Comparison of ENCODE assay signal across 30 mouse cellular contexts in the genomic region with DNA sequence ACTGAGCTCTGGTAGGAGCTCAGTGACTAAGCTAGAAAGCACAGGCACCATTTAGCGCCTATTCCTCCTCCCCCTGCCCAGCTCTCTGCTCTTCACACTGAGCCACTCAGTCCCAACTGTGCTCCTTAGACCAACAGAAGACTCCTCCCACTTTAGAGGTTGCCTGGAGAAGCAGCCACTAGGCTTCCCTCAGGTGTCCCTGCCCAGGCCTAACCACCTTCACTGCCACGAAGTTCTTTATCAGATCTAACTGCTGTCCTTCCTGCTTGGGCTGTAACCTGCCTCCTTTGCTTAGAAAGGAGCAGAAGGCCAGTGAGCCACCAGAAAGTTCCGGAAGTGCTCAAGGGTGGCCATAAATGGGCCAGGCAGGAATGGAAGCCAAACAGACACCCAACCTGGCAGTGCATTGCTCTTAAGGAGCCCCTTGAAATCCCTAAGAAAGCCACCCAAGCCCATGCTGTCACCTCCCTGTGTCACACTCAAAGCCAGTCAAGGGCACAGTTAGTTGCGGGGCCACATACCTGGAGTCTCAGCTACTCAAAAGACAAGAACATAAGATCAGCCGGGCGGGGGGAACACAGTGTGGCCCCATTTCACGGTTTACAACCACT. TPM values are rescaled to one million over a fixed set of nuclear protein-coding genes. Genes with fewer than 3 reads are reported as not detected.
DNase-seq lines count a peak whose midpoint lies in the region; ATAC-seq and TF ChIP-seq lines count a peak whose summit lies in the region.
"Had no signal": no experiment of that assay in that cellular context is flagged by ENCODE, and none has a peak within 500 bp of the region (broad histone marks: within the 10 kb centered on the region; RNA-seq: fewer than 3 reads in every experiment).

No protein-coding gene starts in this region.

- H3K9ac ChIP-seq in intestine, embryonic 16.5 days (ENCODE audit: low read depth, low read length): no peak overlapping the region
- H3K9ac ChIP-seq: forebrain, embryonic 13.5 days; hindbrain, embryonic 13.5 days; limb, embryonic 12.5 days; liver, embryonic 15.5 days; neural tube, embryonic 12.5 days had no signal

- WGBS in intestine, embryonic 16.5 days: 79% methylated on average over 7 of the region's 7 CpGs
- whole genome bisulfite sequencing in lung, adult 2 months: 68% methylated on average over 7 of the region's 7 CpGs
- 57% methylated on average over 7 of the region's 7 CpGs for WGBS in small intestine, adult 2 months

- peak; percentile 54 for DNase-seq in lung, adult 2 months
- peak; percentile 58 for DNase-seq in lung, postnatal 25 days (ENCODE audit: low spot score)
- no peak for DNase-seq in kidney, postnatal 4 days
- DNase-seq in layer of hippocampus, adult 9-11 months: no peak
- DNase-seq in right cerebral cortex, postnatal 14 days: no peak
- DNase-seq: adrenal gland, postnatal 36 days; cerebellum, adult 9-10 months; cerebellum, postnatal 36 days; gastrocnemius, postnatal 36 days; heart, adult 18-20 months; heart, postnatal 36 days; kidney, adult 2 months; kidney, postnatal 36 days; right cerebral cortex, adult 18-20 months; right cerebral cortex, postnatal 4 days; thymus, postnatal 14 days had no signal

- H3K9me3 ChIP-seq in intestine, embryonic 16.5 days (ENCODE audit: control insufficient read depth, low read length): no peaks in the 10 kb centered on the region
- H3K9me3 ChIP-seq: forebrain, embryonic 13.5 days; hindbrain, embryonic 13.5 days; limb, embryonic 12.5 days; liver, embryonic 15.5 days; neural tube, embryonic 12.5 days had no signal

- H3K27ac ChIP-seq in intestine, embryonic 16.5 days (ENCODE audit: low read length): no peak overlapping the region
- H3K27ac ChIP-seq in small intestine, adult 2 months (ENCODE audit: insufficient read depth, low read depth, low read length): peak overlapping the region; percentile 85
- H3K27ac ChIP-seq: forebrain, embryonic 13.5 days; hindbrain, embryonic 13.5 days; left cerebral cortex, adult 2 months; limb, embryonic 12.5 days; liver, embryonic 15.5 days; macrophage; neural tube, embryonic 12.5 days had no signal

- H3K27me3 ChIP-seq in intestine, embryonic 16.5 days (replicated peaks; ENCODE audit: control insufficient read depth, insufficient read depth, low read length): no peaks in the 10 kb centered on the region
- no peaks in the 10 kb centered on the region for H3K27me3 ChIP-seq in small intestine, adult 2 months (ENCODE audit: control insufficient read depth, insufficient read depth, low read length)
- H3K27me3 ChIP-seq: forebrain, embryonic 13.5 days; hindbrain, embryonic 13.5 days; limb, embryonic 12.5 days; liver, embryonic 15.5 days; neural tube, embryonic 12.5 days had no signal

- no peak overlapping the region for H3K4me3 ChIP-seq in intestine, embryonic 16.5 days (ENCODE audit: low read length)
- no peak overlapping the region for H3K4me3 ChIP-seq in lung, adult 2 months (replicated peaks; ENCODE audit: extremely low read depth, low read depth, low read length)
- H3K4me3 ChIP-seq in small intestine, adult 2 months (ENCODE audit: low read depth, low read length): no peak overlapping the region
- H3K4me3 ChIP-seq: forebrain, embryonic 13.5 days; hindbrain, embryonic 13.5 days; left cerebral cortex, adult 2 months; limb, embryonic 12.5 days; liver, embryonic 15.5 days; myocyte; neural tube, embryonic 12.5 days had no signal

- TF ChIP-seq CTCF in lung, adult 2 months (IDR thresholded peaks at IDR 0.05; ENCODE audit: insufficient read depth, low read length): no peak
- no peak for TF ChIP-seq CTCF in small intestine, adult 2 months (IDR thresholded peaks at IDR 0.05; ENCODE audit: extremely low read depth, insufficient read length, insufficient replicate concordance, low read depth, low read length)

- H3K4me2 ChIP-seq in intestine, embryonic 16.5 days (ENCODE audit: low read depth, low read length): no peak overlapping the region
- H3K4me2 ChIP-seq: forebrain, embryonic 13.5 days; heart, embryonic 11.5 days; hindbrain, embryonic 13.5 days; limb, embryonic 12.5 days; liver, embryonic 15.5 days; midbrain, embryonic 11.5 days; neural tube, embryonic 12.5 days had no signal

- ATAC-seq in intestine, embryonic 16.5 days: peak; percentile 70
- ATAC-seq: CD4-positive, CD25-positive, alpha-beta regulatory T cell, adult 4 months; forebrain, embryonic 13.5 days; midbrain, embryonic 16.5 days had no signal

- TF ChIP-seq POLR2A in lung, adult 2 months (IDR thresholded peaks at IDR 0.05; ENCODE audit: borderline replicate concordance, extremely low read depth, low read depth, low read length): no peak
- TF ChIP-seq POLR2A in small intestine, adult 2 months (IDR thresholded peaks at IDR 0.05; ENCODE audit: low read depth, low read length): 0 out of 2 replicates have a peak, but pooled peaks have one; percentile 14

- H3K36me3 ChIP-seq in intestine, embryonic 16.5 days (ENCODE audit: control insufficient read depth, insufficient read depth, low read length): no peaks in the 10 kb centered on the region
- H3K36me3 ChIP-seq in small intestine, adult 2 months (ENCODE audit: control insufficient read depth, insufficient read depth, low read length): no peaks in the 10 kb centered on the region
- H3K36me3 ChIP-seq: hindbrain, embryonic 13.5 days; limb, embryonic 12.5 days; liver, embryonic 15.5 days; neural tube, embryonic 12.5 days had no signal

- peaks cover 8% of the 10 kb centered on the region for H3K4me1 ChIP-seq in intestine, embryonic 16.5 days (ENCODE audit: control insufficient read depth, insufficient read depth, low read length)
- no peaks in the 10 kb centered on the region for H3K4me1 ChIP-seq in lung, adult 2 months (ENCODE audit: control insufficient read depth, insufficient read depth, low read length)
- peaks cover 25% of the 10 kb centered on the region for H3K4me1 ChIP-seq in small intestine, adult 2 months (ENCODE audit: control insufficient read depth, insufficient read depth, insufficient read length, low read length)
- H3K4me1 ChIP-seq: hindbrain, embryonic 13.5 days; limb, embryonic 12.5 days; liver, embryonic 15.5 days; neural tube, embryonic 12.5 days had no signal

RNA-seq across cellular contexts. Expression of a gene that starts 12.7 kb away (rescaled TPM):
- polyA plus RNA-seq in intestine, embryonic 16.5 days (2015; fragmentation: Nextera tagmentation; extraction: Ambion mirVana): 8.7 and 10.1 TPM in 2 replicates
- 5.0 and 6.1 TPM in 2 replicates for polyA plus RNA-seq in lung, adult 2 months (2012; rRNA removed)
- polyA plus RNA-seq in small intestine, adult 2 months (2012; rRNA removed): 14.0 and 28.0 TPM in 2 replicates

RNA-seq across cellular contexts. Expression of a gene that starts 47.8 kb away (rescaled TPM):
- polyA plus RNA-seq in intestine, embryonic 16.5 days (2015; fragmentation: Nextera tagmentation; extraction: Ambion mirVana): 13.2 and 14.3 TPM in 2 replicates
- 27.0 and 39.9 TPM in 2 replicates for polyA plus RNA-seq in lung, adult 2 months (2012; rRNA removed)
- 8.0 and 16.6 TPM in 2 replicates for polyA plus RNA-seq in small intestine, adult 2 months (2012; rRNA removed)

Comparison
In these comparisons a context has a peak if more than half of its experiments do, and no peak if none do; other contexts are left out.
1. DNase-seq: peak in lung, adult 2 months (single experiment) and lung, postnatal 25 days (single experiment); none in kidney, postnatal 4 days (0 of 2), layer of hippocampus, adult 9-11 months (single experiment) and right cerebral cortex, postnatal 14 days (single experiment).